Mouse (Mus musculus) liver, adult 2 months (tissue): Measurements from ENCODE around the gene Vdac1. TPM values are rescaled to one million over a fixed set of nuclear protein-coding genes. Genes with fewer than 3 reads are reported as not detected.
A peak's percentile ranks its signal among the peaks of the same experiment; 100 is the strongest.
"Not testable (repeated sequence)": the region's sequence is repeated elsewhere in the genome, so short reads cannot be mapped to it uniquely, and the experiment has no call there.

ENCODE experiments used
- DNase-seq: peaks from one replicate; pipeline ENCODE4 v3.0.0-alpha.2; 2011; ENCODE audit warnings: low read depth, low spot score; ENCODE audit errors: extremely low read depth
- H3K27ac ChIP-seq: fragments of 200-500 bp; replicated peaks from 2 replicates; pipeline ENCODE4 v1.5.1; 2012; ENCODE audit warnings: low read depth, mild to moderate bottlenecking, control low read depth, inconsistent platforms, low read length; ENCODE audit not compliant: insufficient read depth
- H3K27me3 ChIP-seq: fragments of 200-500 bp; 2 replicates; pipeline ENCODE4 v1.6.1; 2012; ENCODE audit warnings: mild to moderate bottlenecking, moderate library complexity, low read length, inconsistent platforms; ENCODE audit not compliant: control insufficient read depth, insufficient read depth
- H3K36me3 ChIP-seq: fragments of 200-500 bp; 2 replicates; pipeline ENCODE4 v1.6.1; 2012; ENCODE audit warnings: low read length, inconsistent platforms; ENCODE audit not compliant: control insufficient read depth, insufficient read depth
- H3K4me1 ChIP-seq: fragments of 200-500 bp; 2 replicates; pipeline ENCODE4 v1.6.1; 2011; ENCODE audit warnings: low read length; ENCODE audit not compliant: control insufficient read depth, insufficient read depth
- H3K4me3 ChIP-seq: fragments of 200-500 bp; 2 replicates; pipeline ENCODE4 v1.5.1; 2011; ENCODE audit warnings: low read depth, mild to moderate bottlenecking, control low read depth, low read length, moderate library complexity; ENCODE audit not compliant: insufficient read depth
- H3K79me2 ChIP-seq: fragments of 200-500 bp; 2 replicates; pipeline ENCODE4 v1.6.1; 2012; ENCODE audit warnings: inconsistent platforms, mild to moderate bottlenecking, low read length, moderate library complexity; ENCODE audit not compliant: control insufficient read depth, insufficient read depth
- H3K9ac ChIP-seq: fragments of 200-500 bp; 2 replicates; pipeline ENCODE4 v1.6.1; 2012; ENCODE audit warnings: low read depth, mild to moderate bottlenecking, control low read depth, inconsistent platforms, low read length
- CTCF ChIP-seq: fragments of 200-500 bp; IDR thresholded peaks from 2 replicates; pipeline ENCODE4 v1.5.1; 2011; ENCODE audit warnings: low read depth, low read length, control low read depth
- POLR2A ChIP-seq: fragments of 200-500 bp; IDR thresholded peaks from 2 replicates; pipeline ENCODE4 v1.6.1; 2011; ENCODE audit warnings: low read length, control low read depth; ENCODE audit not compliant: insufficient read depth; ENCODE audit errors: extremely low read depth
- WGBS: fragments of 180-500 bp; shearing (Covaris S2); methylation state at CpG from one replicate; pipeline ENCODE4 v1.1.7; 2018; 5-methylcytosine and 5-hydroxymethylcytosine counted together
- polyA plus RNA-seq: library from polyadenylated mRNA; depleted of rRNA; stranded (reverse); fragments of >200 nt; gene quantifications from 2 replicates; pipeline ENCODE4 v1.2.3, GENCODE M21; 2012
- total RNA-seq: library from RNA; depleted of rRNA; stranded (reverse); fragments of >200 nt; gene quantifications from 2 replicates; pipeline ENCODE4 v1.2.3, GENCODE M21; 2014

The Vdac1 gene
- total and polyA plus RNA-seq, 2 experiments = 71.7 to 213 TPM

GRCm38 (mm10) chr11:52384667-52385066 lies 24.0 kb downstream of the Vdac1 start:
- Histone ChIP-seq H3K27ac (no peak overlapping the region), H3K27me3 (no peaks in the 10 kb centered on the region), H3K4me1 (peaks cover 17% of the 10 kb centered on the region), H3K36me3 (peaks cover 53% of the 10 kb centered on the region), H3K79me2 (peaks cover 6% of the 10 kb centered on the region; the same call in 1 of the 2 replicates), H3K9ac (no peak overlapping the region), H3K4me3 (no peak overlapping the region)
- DNase-seq = peak; percentile 43
- no peak for TF ChIP-seq POLR2A
- no peak for TF ChIP-seq CTCF
- WGBS = 49% methylated on average over 3 of the region's 3 CpGs

GRCm38 (mm10) chr11:52386892-52387291 lies 26.2 kb downstream of the Vdac1 start:
- Histone ChIP-seq H3K27ac (no peak overlapping the region), H3K4me1 (peaks cover 10% of the 10 kb centered on the region), H3K4me3 (no peak overlapping the region), H3K79me2 (no peaks in the 10 kb centered on the region), H3K36me3 (peaks cover 46% of the 10 kb centered on the region), H3K9ac (no peak overlapping the region), H3K27me3 (no peaks in the 10 kb centered on the region)
- WGBS = 93% methylated on average over 3 of the region's 3 CpGs
- TF ChIP-seq CTCF (no peak), POLR2A (no peak)
- DNase-seq = no peak

- H3K4me1 ChIP-seq = peaks cover 10% of the 10 kb centered on the region
- H3K79me2 ChIP-seq = no peaks in the 10 kb centered on the region
- H3K27ac ChIP-seq = no peak overlapping the region
- no peaks in the 10 kb centered on the region for H3K27me3 ChIP-seq
- TF ChIP-seq CTCF (no peak), POLR2A (no peak)
- H3K4me3 ChIP-seq = no peak overlapping the region
- no peak for DNase-seq
- no peak overlapping the region for H3K9ac ChIP-seq
- WGBS = 93% methylated on average over 12 of the region's 12 CpGs
- H3K36me3 ChIP-seq = peaks cover 44% of the 10 kb centered on the region
These were observed 27.5 kb downstream of the Vdac1 start for GRCm38 (mm10) chr11:52388150-52388549.

- not testable (repeated sequence) for H3K27me3 ChIP-seq, H3K27ac ChIP-seq, H3K79me2 ChIP-seq, DNase-seq, H3K4me1 ChIP-seq, H3K9ac ChIP-seq, H3K4me3 ChIP-seq
- 90% methylated on average over 5 of the region's 5 CpGs for WGBS
- peaks cover 43% of the 10 kb centered on the region for H3K36me3 ChIP-seq
These were observed 28.3 kb downstream of the Vdac1 start for GRCm38 (mm10) chr11:52388979-52389378.

GRCm38 (mm10) chr11:52389933-52390332 lies 29.3 kb downstream of the Vdac1 start:
- Histone ChIP-seq H3K27ac (no peak overlapping the region), H3K79me2 (no peaks in the 10 kb centered on the region), H3K4me3 (no peak overlapping the region), H3K27me3 (no peaks in the 10 kb centered on the region), H3K36me3 (peaks cover 35% of the 10 kb centered on the region), H3K9ac (no peak overlapping the region), H3K4me1 (no peaks in the 10 kb centered on the region; the same call in 1 of the 2 replicates)
- 92% methylated on average over 7 of the region's 7 CpGs for WGBS
- DNase-seq = no peak
- no peak for TF ChIP-seq POLR2A
- no peak for TF ChIP-seq CTCF

GRCm38 (mm10) chr11:52394494-52394893 lies 33.8 kb downstream of the Vdac1 start:
- DNase-seq = peak; percentile 79
- peaks cover 16% of the 10 kb centered on the region for H3K79me2 ChIP-seq
- H3K4me1 ChIP-seq = peaks cover 6% of the 10 kb centered on the region; the same call in 1 of the 2 replicates
- no peaks in the 10 kb centered on the region for H3K36me3 ChIP-seq
- 14% methylated on average over 4 of the region's 4 CpGs for WGBS
- H3K9ac ChIP-seq = no peak overlapping the region
- no peak overlapping the region for H3K4me3 ChIP-seq
- H3K27me3 ChIP-seq = no peaks in the 10 kb centered on the region
- TF ChIP-seq POLR2A = no peak
- TF ChIP-seq CTCF = no peak
- H3K27ac ChIP-seq = 0 out of 2 replicates have a peak overlapping the region, but pooled peaks have one; percentile 10
